Mouse (Mus musculus) hindbrain, embryonic 13.5 days (tissue): Measurements from ENCODE around the gene Jmjd8. TPM values are rescaled to one million over a fixed set of nuclear protein-coding genes. Genes with fewer than 3 reads are reported as not detected.

Experiments used
- ATAC-seq: fragments of 200-750 bp; cut with Nextera tagmentation; 2 replicates; pipeline ENCODE4 v1.8.0; 2017; ENCODE audit warnings: moderate TSS enrichment; ENCODE audit not compliant: low FRiP score
- H3K27ac ChIP-seq: fragments of 300-500 bp; sonication (generic); 2 replicates; pipeline ENCODE4 v1.5.1; 2015; ENCODE audit warnings: inconsistent platforms, mild to moderate bottlenecking, moderate library complexity
- H3K27me3 ChIP-seq: fragments of 300-500 bp; sonication (generic); 2 replicates; pipeline ENCODE4 v1.6.1; 2015; ENCODE audit warnings: mild to moderate bottlenecking, inconsistent platforms
- H3K36me3 ChIP-seq: fragments of 300-500 bp; sonication (generic); 2 replicates; pipeline ENCODE4 v1.6.1; 2015; ENCODE audit warnings: mild to moderate bottlenecking, inconsistent platforms
- H3K4me1 ChIP-seq: fragments of 300-500 bp; sonication (generic); replicated peaks from 2 replicates; pipeline ENCODE4 v1.6.1; 2015; ENCODE audit warnings: inconsistent platforms
- H3K4me2 ChIP-seq: fragments of 300-500 bp; sonication (generic); 2 replicates; pipeline ENCODE4 v1.6.1; 2015; ENCODE audit warnings: inconsistent platforms, mild to moderate bottlenecking, moderate library complexity
- H3K4me3 ChIP-seq: fragments of 300-500 bp; sonication (generic); 2 replicates; pipeline ENCODE4 v1.5.1; 2015; ENCODE audit warnings: mild to moderate bottlenecking, inconsistent platforms
- H3K9ac ChIP-seq: fragments of 300-500 bp; sonication (generic); 2 replicates; pipeline ENCODE4 v1.6.1; 2015; ENCODE audit warnings: mild to moderate bottlenecking, inconsistent platforms
- H3K9me3 ChIP-seq: fragments of 300-500 bp; sonication (generic); 2 replicates; pipeline ENCODE4 v1.6.1; 2016; ENCODE audit warnings: inconsistent platforms
- WGBS: fragments of 180-500 bp; shearing (Covaris S2); methylation state at CpG from one replicate; pipeline ENCODE4 v1.1.7; 2015; 5-methylcytosine and 5-hydroxymethylcytosine counted together
- microRNA-seq: library from miRNA; unstranded; fragments of <30 nt; microRNA quantifications from one replicate; pipeline ENCODE4, GENCODE M21; 2016
- polyA plus RNA-seq: library from polyadenylated mRNA; unstranded; fragments of >200 nt; fragmentation: Nextera tagmentation; extraction: Ambion mirVana; gene quantifications from 2 replicates; pipeline ENCODE4 v1.2.1, GENCODE M21; 2015

The Jmjd8 gene
- polyA plus RNA-seq, 1 experiment from 2014 or later = 64.2 TPM

DNA sequence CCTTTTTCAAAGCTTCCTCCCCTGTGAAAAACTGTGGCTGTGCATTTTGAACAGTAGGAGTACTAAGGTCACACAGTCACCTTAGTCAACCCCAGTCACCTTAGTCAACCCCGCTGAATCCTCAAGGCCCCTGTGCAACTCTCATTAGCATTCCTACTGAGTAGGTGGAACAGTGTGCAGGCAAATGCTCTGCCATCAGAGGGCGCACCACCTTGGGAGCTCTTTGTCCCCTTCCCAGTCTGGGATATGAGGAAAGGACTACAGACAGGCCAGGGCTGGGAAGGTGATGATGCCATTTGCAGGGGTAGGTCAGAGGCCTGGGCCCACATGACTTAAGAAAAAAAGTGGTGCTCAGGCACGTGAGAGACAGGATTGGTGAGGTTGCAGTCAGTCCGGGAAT lies 50.6 kb downstream of the Jmjd8 start:
- H3K4me3 ChIP-seq = no peak overlapping the region
- H3K27me3 ChIP-seq = no peaks in the 10 kb centered on the region
- peaks cover 44% of the 10 kb centered on the region for H3K36me3 ChIP-seq
- no peak for ATAC-seq
- H3K4me1 ChIP-seq = peaks cover 44% of the 10 kb centered on the region
- H3K9ac ChIP-seq = no peak overlapping the region
- no peak overlapping the region for H3K4me2 ChIP-seq
- no peak overlapping the region for H3K27ac ChIP-seq
- WGBS = 39% methylated on average over 4 of the region's 4 CpGs
- no peaks in the 10 kb centered on the region for H3K9me3 ChIP-seq

- H3K9me3 ChIP-seq = no peaks in the 10 kb centered on the region
- no peak overlapping the region for H3K4me2 ChIP-seq
- no peaks in the 10 kb centered on the region for H3K27me3 ChIP-seq
- ATAC-seq = no peak
- H3K4me1 ChIP-seq = peaks cover 40% of the 10 kb centered on the region
- peaks cover 49% of the 10 kb centered on the region for H3K36me3 ChIP-seq
- H3K27ac ChIP-seq = no peak overlapping the region
- H3K4me3 ChIP-seq = no peak overlapping the region
- H3K9ac ChIP-seq = no peak overlapping the region
- WGBS = 68% methylated on average over 8 of the region's 8 CpGs
These were observed 51.1 kb downstream of the Jmjd8 start for GRCm38 (mm10) chr17:25879750-25880149.

- Histone ChIP-seq H3K36me3 (peaks cover 54% of the 10 kb centered on the region), H3K9me3 (no peaks in the 10 kb centered on the region), H3K27me3 (no peaks in the 10 kb centered on the region), H3K4me2 (no peak within 1 kb of the TSS), H3K4me1 (peaks cover 41% of the 10 kb centered on the region), H3K9ac (0 out of 2 replicates have a peak within 1 kb of the TSS, but pooled peaks have one; percentile 0), H3K4me3 (no peak within 1 kb of the TSS), H3K27ac (peak within 1 kb of the TSS; percentile 46)
- ATAC-seq = no peak
- 22% methylated on average over 5 of the region's 5 CpGs for WGBS
These were observed 51.7 kb downstream of the Jmjd8 start, which contains the start of gene Wfikkn1 for GRCm38 (mm10) chr17:25880196-25880910. TSS of gene Wfikkn1 (minus strand) at chr17:25880858.

- 4% methylated on average over 5 of the region's 5 CpGs for WGBS
- Histone ChIP-seq H3K36me3 (peaks cover 54% of the 10 kb centered on the region), H3K27ac (peak overlapping the region; percentile 46), H3K4me1 (peaks cover 44% of the 10 kb centered on the region), H3K4me3 (no peak overlapping the region), H3K27me3 (no peaks in the 10 kb centered on the region), H3K9ac (0 out of 2 replicates have a peak overlapping the region, but pooled peaks have one; percentile 0), H3K4me2 (no peak overlapping the region), H3K9me3 (no peaks in the 10 kb centered on the region)
- ATAC-seq = no peak
These were observed 52.4 kb downstream of the Jmjd8 start for GRCm38 (mm10) chr17:25880913-25881641.

Small RNA genes lying within 50 kb of the gene (microRNA-seq; reads per million reads assigned to microRNA genes)
- gene Mir3082 = not detected
- not detected for gene Mir6966

Other genes starting within 250 kb of the Jmjd8 start
- 22.6 and 24.0 TPM in 2 replicates for gene Lmf1, start 249.8 kb upstream of the Jmjd8 start, polyA plus RNA-seq
- gene Gng13, start 111.7 kb upstream of the Jmjd8 start, polyA plus RNA-seq = 1.6 TPM in 2 replicates
- 7.9 and 8.5 TPM in 2 replicates for gene Chtf18, start 101.4 kb upstream of the Jmjd8 start, polyA plus RNA-seq
- 23.4 and 24.2 TPM in 2 replicates for gene Rpusd1, start 101.2 kb upstream of the Jmjd8 start, polyA plus RNA-seq
- gene Mslnl, start 92.8 kb upstream of the Jmjd8 start, polyA plus RNA-seq = not detected in 2 replicates
- gene Msln, start 74.5 kb upstream of the Jmjd8 start, polyA plus RNA-seq = 0.34 TPM in 1 of 2 replicates, not detected in the other
- gene Narfl, start 55.1 kb upstream of the Jmjd8 start, polyA plus RNA-seq = 27.8 and 28.0 TPM in 2 replicates
- gene Haghl, start 43.2 kb upstream of the Jmjd8 start, polyA plus RNA-seq = 125 and 138 TPM in 2 replicates
- 0.16 and 0.36 TPM in 2 replicates for gene Ccdc78, start 42.3 kb upstream of the Jmjd8 start, polyA plus RNA-seq
- gene Fam173a, start 36.0 kb upstream of the Jmjd8 start, polyA plus RNA-seq = 86.6 and 86.8 TPM in 2 replicates
- gene AC134908.4, start 33.2 kb upstream of the Jmjd8 start, polyA plus RNA-seq = 0.60 TPM in 1 of 2 replicates, not detected in the other
- gene Metrn, start 31.7 kb upstream of the Jmjd8 start, polyA plus RNA-seq = 45.4 and 57.6 TPM in 2 replicates
- gene Fbxl16, start 19.8 kb upstream of the Jmjd8 start, polyA plus RNA-seq = 29.1 and 32.4 TPM in 2 replicates
- 26.6 and 30.7 TPM in 2 replicates for gene Wdr24, start 5.2 kb upstream of the Jmjd8 start, polyA plus RNA-seq
- gene Stub1, start 4.5 kb downstream of the Jmjd8 start, polyA plus RNA-seq = 325 and 337 TPM in 2 replicates
- gene Rhbdl1, start 8.4 kb downstream of the Jmjd8 start, polyA plus RNA-seq = 24.2 and 25.5 TPM in 2 replicates
- 8.1 and 8.5 TPM in 2 replicates for gene Gm20683, start 12.9 kb downstream of the Jmjd8 start, polyA plus RNA-seq
- gene Rhot2, start 16.0 kb downstream of the Jmjd8 start, polyA plus RNA-seq = 14.5 and 15.9 TPM in 2 replicates
- gene Wdr90, start 32.6 kb downstream of the Jmjd8 start, polyA plus RNA-seq = 19.4 and 19.8 TPM in 2 replicates
- 11.4 and 11.7 TPM in 2 replicates for gene Mcrip2, start 39.9 kb downstream of the Jmjd8 start, polyA plus RNA-seq
- 63.0 and 65.7 TPM in 2 replicates for gene Mettl26, start 46.2 kb downstream of the Jmjd8 start, polyA plus RNA-seq
- gene Wfikkn1, start 52.0 kb downstream of the Jmjd8 start, polyA plus RNA-seq = 0.45 and 0.63 TPM in 2 replicates
- 45.5 and 48.7 TPM in 2 replicates for gene Rab40c, start 90.9 kb downstream of the Jmjd8 start, polyA plus RNA-seq
- 57.1 and 58.9 TPM in 2 replicates for gene Pigq, start 116.1 kb downstream of the Jmjd8 start, polyA plus RNA-seq
- gene Nhlrc4, start 116.1 kb downstream of the Jmjd8 start, polyA plus RNA-seq = 0.09 TPM in 1 of 2 replicates, not detected in the other
- 0.56 and 0.77 TPM in 2 replicates for gene A930017K11Rik, start 123.7 kb downstream of the Jmjd8 start, polyA plus RNA-seq
- 20.4 and 21.6 TPM in 2 replicates for gene Capn15, start 156.9 kb downstream of the Jmjd8 start, polyA plus RNA-seq
- gene Rab11fip3, start 240.7 kb downstream of the Jmjd8 start, polyA plus RNA-seq = 28.7 and 29.5 TPM in 2 replicates